Mouse (Mus musculus) midbrain, embryonic 16.5 days (tissue): ENCODE results near the gene Hmgb1. TPM values are rescaled to one million over a fixed set of nuclear protein-coding genes. Genes with fewer than 3 reads are reported as not detected.

Experiments used
- ATAC-seq: fragments of 200-750 bp; cut with Nextera tagmentation; 2 replicates; pipeline ENCODE4 v1.8.0; 2017; ENCODE audit warnings: moderate TSS enrichment
- H3K27ac ChIP-seq: fragments of 300-500 bp; sonication (generic); 2 replicates; pipeline ENCODE4 v1.5.1; 2014; ENCODE audit warnings: mild to moderate bottlenecking, low read length, mixed read lengths
- H3K27me3 ChIP-seq: fragments of 300-500 bp; sonication (generic); 2 replicates; pipeline ENCODE4 v1.6.1; 2014; ENCODE audit warnings: low read depth, low read length, mixed read lengths; ENCODE audit not compliant: control insufficient read depth, insufficient read depth
- H3K36me3 ChIP-seq: fragments of 300-500 bp; sonication (generic); 2 replicates; pipeline ENCODE4 v1.6.1; 2014; ENCODE audit warnings: mild to moderate bottlenecking, low read length, moderate library complexity, mixed read lengths; ENCODE audit not compliant: control insufficient read depth, insufficient read depth
- H3K4me1 ChIP-seq: fragments of 300-500 bp; sonication (generic); 2 replicates; pipeline ENCODE4 v1.6.1; 2014; ENCODE audit warnings: mild to moderate bottlenecking, low read length, mixed read lengths; ENCODE audit not compliant: control insufficient read depth, insufficient read depth
- H3K4me2 ChIP-seq: fragments of 300-500 bp; sonication (generic); 2 replicates; pipeline ENCODE4 v1.6.1; 2014; ENCODE audit warnings: mild to moderate bottlenecking, low read length, mixed read lengths
- H3K4me3 ChIP-seq: fragments of 300-500 bp; sonication (generic); 2 replicates; pipeline ENCODE4 v1.5.1; 2014; ENCODE audit warnings: low read depth, mild to moderate bottlenecking, low read length, moderate library complexity, mixed read lengths
- H3K9ac ChIP-seq: fragments of 300-500 bp; sonication (generic); 2 replicates; pipeline ENCODE4 v1.6.1; 2014; ENCODE audit warnings: low read depth, low read length, mixed read lengths
- H3K9me3 ChIP-seq: fragments of 300-500 bp; sonication (generic); replicated peaks from 2 replicates; pipeline ENCODE4 v1.6.1; 2014; ENCODE audit warnings: mild to moderate bottlenecking, low read length, mixed read lengths; ENCODE audit not compliant: control insufficient read depth, poor library complexity, severe bottlenecking
- WGBS: fragments of 180-500 bp; shearing (Covaris S2); extraction: QIAGEN DNeasy Blood & Tissue Kit; methylation state at CpG from one replicate; pipeline ENCODE4 v1.1.7; 2014; 5-methylcytosine and 5-hydroxymethylcytosine counted together
- polyA plus RNA-seq: library from polyadenylated mRNA; unstranded; fragments of >200 nt; fragmentation: Nextera tagmentation; extraction: Ambion mirVana; gene quantifications from 2 replicates; pipeline ENCODE4 v1.2.1, GENCODE M21; 2015

Hmgb1 gene
- polyA plus RNA-seq, 1 experiment from 2014 or later, result 696 TPM

DNA sequence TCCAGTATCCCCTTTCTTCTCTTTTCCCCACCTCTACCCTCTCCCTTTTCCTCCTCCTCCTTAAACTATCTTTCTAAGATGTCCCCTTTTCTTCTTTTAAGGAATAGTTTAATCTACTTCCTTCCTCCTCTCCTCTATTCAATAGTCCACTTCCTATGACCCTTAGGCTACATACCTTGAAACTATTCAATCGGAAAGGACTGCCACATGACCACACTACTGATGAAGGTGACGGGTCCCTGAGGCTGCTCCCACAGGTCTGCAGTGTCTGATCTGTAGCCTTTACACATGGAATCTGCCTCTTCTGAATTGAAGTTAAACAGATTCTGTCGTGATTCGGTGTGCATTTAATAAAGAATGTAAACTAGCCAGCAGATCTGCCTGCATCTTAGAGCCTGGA is 28.5 kb upstream of the Hmgb1 start:
- H3K4me3 ChIP-seq, result no peak overlapping the region
- H3K36me3 ChIP-seq, result peaks cover 35% of the 10 kb centered on the region
- 83% methylated on average over 4 of the region's 4 CpGs for WGBS
- no peak for ATAC-seq
- H3K4me2 ChIP-seq, result no peak overlapping the region
- no peaks in the 10 kb centered on the region for H3K27me3 ChIP-seq
- H3K27ac ChIP-seq, result no peak overlapping the region
- no peaks in the 10 kb centered on the region for H3K9me3 ChIP-seq
- no peak overlapping the region for H3K9ac ChIP-seq
- no peaks in the 10 kb centered on the region for H3K4me1 ChIP-seq

DNA sequence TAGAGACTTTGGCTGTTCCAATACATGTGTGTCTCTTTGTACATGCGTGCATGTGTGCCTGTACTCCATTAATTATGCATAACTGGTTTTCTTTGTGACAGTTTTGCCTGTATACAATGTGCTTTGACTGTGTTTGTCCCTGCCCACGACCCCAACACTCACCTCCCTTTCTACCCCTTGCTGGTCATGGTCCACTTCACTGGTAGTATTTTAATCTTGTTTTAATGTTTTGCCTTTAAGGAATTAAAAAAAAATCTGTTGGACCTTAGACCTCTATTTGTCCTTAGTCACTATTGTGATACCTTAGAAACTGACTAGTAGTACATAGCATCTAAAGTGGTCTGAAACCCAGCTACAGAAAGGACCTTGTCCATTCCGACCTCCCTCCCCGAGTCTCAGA is 26.8 kb upstream of the Hmgb1 start:
- WGBS, result 68% methylated on average over 4 of the region's 4 CpGs
- no peak overlapping the region for H3K27ac ChIP-seq
- no peak overlapping the region for H3K9ac ChIP-seq
- no peaks in the 10 kb centered on the region for H3K27me3 ChIP-seq
- no peaks in the 10 kb centered on the region for H3K9me3 ChIP-seq
- H3K4me2 ChIP-seq, result no peak overlapping the region
- no peak for ATAC-seq
- no peaks in the 10 kb centered on the region for H3K4me1 ChIP-seq
- peaks cover 30% of the 10 kb centered on the region for H3K36me3 ChIP-seq
- no peak overlapping the region for H3K4me3 ChIP-seq

DNA sequence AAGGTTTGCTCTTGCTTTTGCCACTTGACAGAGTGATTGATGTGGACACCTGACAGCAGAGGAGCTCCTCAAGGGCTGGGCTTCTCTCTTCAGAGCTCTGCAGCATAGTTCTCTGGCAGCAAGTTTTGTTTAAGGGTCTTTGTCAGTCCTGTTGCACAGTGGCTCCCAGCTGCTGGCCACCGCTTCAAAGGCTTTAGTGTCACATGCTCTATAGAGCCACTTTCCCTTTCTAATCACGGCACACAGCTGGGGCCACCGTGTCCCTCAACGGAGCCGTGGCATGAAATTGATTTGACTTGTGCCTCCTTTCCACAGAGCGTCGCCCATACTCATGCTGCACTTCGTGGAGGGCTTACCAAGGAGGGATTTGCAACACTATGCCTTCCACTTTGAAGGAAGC is 25.0 kb upstream of the Hmgb1 start:
- ATAC-seq, result peak; percentile 87; the same call in 1 of the 2 replicates
- H3K9me3 ChIP-seq, result no peaks in the 10 kb centered on the region
- no peak overlapping the region for H3K4me3 ChIP-seq
- no peaks in the 10 kb centered on the region for H3K4me1 ChIP-seq
- no peak overlapping the region for H3K27ac ChIP-seq
- 16% methylated on average over 8 of the region's 8 CpGs for WGBS
- H3K27me3 ChIP-seq, result no peaks in the 10 kb centered on the region
- H3K36me3 ChIP-seq, result peaks cover 29% of the 10 kb centered on the region
- H3K9ac ChIP-seq, result no peak overlapping the region
- no peak overlapping the region for H3K4me2 ChIP-seq

DNA sequence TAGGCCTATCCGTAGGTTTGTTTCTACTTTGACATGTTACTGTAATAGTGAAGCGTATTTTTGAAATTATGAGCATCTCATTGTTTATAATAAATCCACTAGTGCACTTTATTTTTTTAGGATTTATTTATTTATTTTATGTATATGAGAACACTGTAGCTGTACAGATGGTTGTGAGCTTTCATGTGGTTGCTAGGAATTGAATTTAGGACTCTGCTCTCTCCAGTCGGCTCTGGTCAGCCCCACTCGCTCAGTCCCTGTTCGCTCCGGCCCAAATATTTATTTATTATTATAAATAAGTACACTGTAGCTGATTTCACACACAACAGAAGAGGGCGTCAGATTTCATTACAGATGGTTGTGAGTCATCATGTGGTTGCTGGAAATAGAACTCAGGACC is 24.5 kb upstream of the Hmgb1 start:
- 59% methylated on average over 7 of the region's 7 CpGs for WGBS
- H3K27ac ChIP-seq, result no peak overlapping the region
- no peak overlapping the region for H3K9ac ChIP-seq
- no peaks in the 10 kb centered on the region for H3K27me3 ChIP-seq
- no peaks in the 10 kb centered on the region for H3K9me3 ChIP-seq
- H3K4me2 ChIP-seq, result no peak overlapping the region
- H3K4me1 ChIP-seq, result no peaks in the 10 kb centered on the region
- ATAC-seq, result no peak
- H3K36me3 ChIP-seq, result peaks cover 30% of the 10 kb centered on the region
- H3K4me3 ChIP-seq, result no peak overlapping the region

DNA sequence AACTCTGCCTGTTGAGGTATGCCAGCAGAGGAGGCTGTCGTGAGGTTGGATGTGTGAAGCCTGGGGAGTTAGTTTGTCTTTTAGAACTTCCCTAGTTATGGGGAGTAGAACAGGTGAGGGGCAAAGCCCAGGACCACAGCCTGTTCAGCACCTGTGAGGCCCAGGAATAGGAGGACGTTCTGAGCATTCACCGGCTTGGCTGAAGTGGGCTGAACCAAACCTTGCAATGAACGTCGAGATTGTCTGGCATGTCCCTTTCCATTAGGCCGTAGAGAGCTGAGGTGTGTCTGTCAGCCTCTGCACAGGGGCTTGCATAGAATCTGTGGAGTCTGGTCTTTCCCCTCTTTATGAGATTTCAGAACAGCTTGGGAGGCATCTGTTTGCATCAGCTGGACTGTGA is 23.4 kb upstream of the Hmgb1 start:
- Histone ChIP-seq H3K9ac (no peak overlapping the region), H3K4me1 (no peaks in the 10 kb centered on the region), H3K4me2 (no peak overlapping the region), H3K36me3 (peaks cover 30% of the 10 kb centered on the region), H3K27ac (no peak overlapping the region), H3K9me3 (no peaks in the 10 kb centered on the region), H3K27me3 (no peaks in the 10 kb centered on the region), H3K4me3 (no peak overlapping the region)
- ATAC-seq, result no peak
- 49% methylated on average over 6 of the region's 6 CpGs for WGBS

DNA sequence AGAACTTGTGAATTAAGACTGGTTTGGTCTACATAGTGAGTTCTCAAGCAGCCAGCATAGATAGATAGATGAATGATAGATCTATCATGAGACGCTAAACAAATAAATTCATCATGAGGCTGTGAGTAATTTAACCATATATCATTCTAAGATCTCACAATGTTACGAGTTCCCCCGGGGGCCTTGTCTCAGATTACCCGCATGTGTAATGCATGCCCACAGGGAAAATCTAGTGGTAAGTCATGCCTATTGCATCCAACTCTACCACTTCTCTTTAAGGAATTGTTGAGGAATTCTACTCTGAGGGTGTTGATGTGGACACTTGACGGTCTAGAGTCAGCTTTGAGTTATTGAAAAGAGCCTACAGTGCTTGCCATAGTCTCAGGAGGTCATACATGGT is 22.0 kb upstream of the Hmgb1 start:
- H3K27ac ChIP-seq, result no peak overlapping the region
- H3K27me3 ChIP-seq, result no peaks in the 10 kb centered on the region
- H3K4me3 ChIP-seq, result no peak overlapping the region
- H3K9me3 ChIP-seq, result no peaks in the 10 kb centered on the region
- no peak overlapping the region for H3K9ac ChIP-seq
- 87% methylated on average over 5 of the region's 5 CpGs for WGBS
- H3K4me2 ChIP-seq, result no peak overlapping the region
- no peaks in the 10 kb centered on the region for H3K4me1 ChIP-seq
- ATAC-seq, result no peak
- peaks cover 38% of the 10 kb centered on the region for H3K36me3 ChIP-seq

DNA sequence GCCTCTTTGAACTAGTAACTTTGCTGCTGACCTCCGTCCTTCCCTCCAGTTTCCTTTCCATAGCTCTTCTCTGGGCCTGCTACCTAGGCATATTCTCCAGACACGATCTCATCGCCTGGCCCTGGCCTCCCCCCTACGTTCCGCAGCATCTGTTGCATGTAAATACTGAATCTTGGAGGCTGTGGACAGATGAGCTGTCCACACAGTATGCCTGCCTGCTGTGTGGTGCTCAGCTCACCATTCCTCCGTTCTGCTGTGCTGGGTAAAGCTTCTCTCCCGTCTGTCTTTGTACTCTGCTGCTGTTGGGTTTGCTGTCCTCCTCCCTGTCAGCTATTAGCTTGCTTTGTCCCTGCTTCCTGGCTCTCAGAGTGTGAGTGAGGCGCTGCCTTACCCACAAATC is 21.0 kb upstream of the Hmgb1 start:
- no peak overlapping the region for H3K4me2 ChIP-seq
- H3K9ac ChIP-seq, result no peak overlapping the region
- ATAC-seq, result no peak
- peaks cover 39% of the 10 kb centered on the region for H3K36me3 ChIP-seq
- no peaks in the 10 kb centered on the region for H3K27me3 ChIP-seq
- no peaks in the 10 kb centered on the region for H3K9me3 ChIP-seq
- 69% methylated on average over 8 of the region's 8 CpGs for WGBS
- H3K27ac ChIP-seq, result no peak overlapping the region
- no peak overlapping the region for H3K4me3 ChIP-seq
- no peaks in the 10 kb centered on the region for H3K4me1 ChIP-seq

DNA sequence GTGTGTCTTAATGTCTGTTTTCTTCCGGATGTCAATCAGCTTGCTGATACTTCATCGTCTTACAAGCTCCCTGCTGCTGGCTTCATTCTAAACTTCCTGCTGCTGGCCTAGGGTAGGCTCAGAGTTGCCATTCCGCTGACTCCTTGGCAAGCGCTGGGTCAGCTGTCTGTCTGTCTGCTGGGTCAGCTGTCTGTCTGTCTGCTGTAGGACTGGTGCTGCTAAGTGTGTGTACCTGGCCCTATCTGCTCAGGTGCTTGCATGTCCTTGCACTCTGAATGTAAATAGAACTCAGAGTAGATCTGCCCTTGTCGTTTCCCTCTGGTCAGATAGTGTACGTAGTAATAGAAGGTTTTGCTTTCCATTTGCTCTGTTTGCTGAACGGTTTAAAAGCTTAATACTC is 20.5 kb upstream of the Hmgb1 start:
- Histone ChIP-seq H3K4me2 (no peak overlapping the region), H3K36me3 (peaks cover 38% of the 10 kb centered on the region), H3K4me3 (no peak overlapping the region), H3K9ac (no peak overlapping the region), H3K9me3 (no peaks in the 10 kb centered on the region), H3K27ac (no peak overlapping the region), H3K27me3 (no peaks in the 10 kb centered on the region), H3K4me1 (no peaks in the 10 kb centered on the region)
- no peak for ATAC-seq
- WGBS, result 85% methylated on average over 7 of the region's 7 CpGs

DNA sequence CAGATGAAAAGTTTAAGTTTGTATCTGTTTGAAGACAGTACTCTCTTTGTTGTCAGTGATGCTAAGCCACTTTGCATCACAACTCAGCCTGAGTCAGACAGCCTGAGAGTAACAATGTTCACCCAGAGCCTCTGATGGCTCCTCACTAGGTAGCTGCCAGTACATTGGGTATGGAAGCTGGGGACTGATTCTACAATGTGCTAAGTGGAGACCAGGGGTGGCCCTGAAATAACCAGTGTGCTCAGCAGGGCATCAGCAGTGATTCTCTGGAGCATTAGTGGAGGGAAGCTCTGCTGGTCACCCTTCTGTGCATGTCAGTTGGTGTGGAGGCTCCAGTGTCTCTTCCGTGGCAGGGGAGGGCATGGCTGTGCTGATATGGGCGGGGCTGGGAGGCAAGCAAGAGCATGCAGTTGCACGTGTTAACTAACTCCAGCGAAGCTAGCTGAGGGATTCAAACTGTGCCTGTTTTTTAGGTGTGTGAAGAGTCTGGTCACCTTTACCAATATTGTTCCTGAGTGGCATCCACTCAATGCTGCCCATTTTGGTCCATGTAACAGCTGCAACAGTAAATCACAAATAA is 19.6 kb upstream of the Hmgb1 start:
- H3K4me2 ChIP-seq, result no peak overlapping the region
- H3K4me3 ChIP-seq, result no peak overlapping the region
- H3K9me3 ChIP-seq, result no peaks in the 10 kb centered on the region
- H3K27ac ChIP-seq, result no peak overlapping the region
- peaks cover 43% of the 10 kb centered on the region for H3K36me3 ChIP-seq
- no peak overlapping the region for H3K9ac ChIP-seq
- ATAC-seq, result no peak
- H3K4me1 ChIP-seq, result no peaks in the 10 kb centered on the region
- WGBS, result 87% methylated on average over 4 of the region's 4 CpGs
- H3K27me3 ChIP-seq, result no peaks in the 10 kb centered on the region
